Mouse (Mus musculus): Measurements from ENCODE around the gene Rab5b.
"Not testable (repeated sequence)": the region's sequence is repeated elsewhere in the genome, so short reads cannot be mapped to it uniquely, and the experiment has no call there.

DNA sequence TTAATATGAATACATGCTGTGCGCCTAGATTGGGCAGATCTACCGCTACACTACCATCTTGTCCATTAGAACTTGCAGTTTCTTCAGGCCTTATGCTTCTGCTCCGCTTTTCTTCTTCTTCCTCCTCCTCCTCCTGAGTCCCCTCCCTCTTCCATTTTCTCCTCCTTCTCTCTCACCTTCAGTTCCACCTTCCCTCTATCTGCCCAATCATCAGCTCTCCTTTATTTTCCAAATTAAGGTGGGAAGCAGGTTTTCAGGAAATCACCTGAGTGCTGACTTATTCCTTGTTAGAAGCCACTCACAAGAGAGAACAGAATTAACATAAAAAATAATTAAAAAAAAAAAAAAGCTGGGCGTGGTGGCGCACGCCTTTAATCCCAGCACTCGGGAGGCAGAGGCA, 15.3 kb upstream of the Rab5b start:
- not testable (repeated sequence) for TF ChIP-seq CTCF (IDR thresholded peaks at IDR 0.05; ENCODE audit: low read depth, low read length); POLR2A (IDR thresholded peaks at IDR 0.05; ENCODE audit: extremely low read depth, insufficient read depth, low read length)

Measured in liver, adult 2 months (tissue).